Mouse (Mus musculus) natural killer cell, adult 2 months (primary cell): ENCODE data around the gene Cd22.

Experiments
- DNase-seq, 2 experiments: peaks; one replicate each; pipeline ENCODE4 v3.0.0; 2022; ENCODE audit warnings: low spot score in 2 of 2

The Cd22 gene

DNA sequence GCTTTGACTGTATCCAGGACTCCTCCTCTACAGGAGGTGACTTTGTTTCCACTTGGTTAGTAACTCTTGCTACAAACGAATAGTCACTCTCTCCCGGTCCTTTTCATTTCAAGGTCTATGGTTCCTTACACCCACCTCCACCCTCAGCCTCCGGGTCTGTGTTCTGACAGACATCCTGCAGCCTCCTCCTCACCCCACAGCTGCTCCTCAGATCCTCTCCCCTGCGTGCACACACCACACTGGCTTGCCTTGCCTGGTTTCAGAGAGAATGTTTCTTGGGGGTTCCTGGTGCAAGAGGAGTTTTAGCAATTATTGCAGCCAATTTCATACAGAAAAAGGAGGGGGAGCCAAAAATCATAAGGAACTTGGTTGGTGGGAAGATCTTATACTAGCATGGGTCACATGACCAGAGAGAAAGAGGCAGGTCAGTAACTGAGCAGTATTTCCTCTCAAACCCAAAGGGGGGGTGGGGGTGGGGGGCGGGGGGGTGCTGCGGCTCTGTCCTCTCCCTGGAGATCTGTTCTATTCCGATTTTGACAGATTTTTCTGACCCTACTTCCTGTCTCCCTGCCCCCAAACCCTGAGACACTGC, 59.2 kb downstream of the Cd22 start:
- DNase-seq, result no peak

DNA sequence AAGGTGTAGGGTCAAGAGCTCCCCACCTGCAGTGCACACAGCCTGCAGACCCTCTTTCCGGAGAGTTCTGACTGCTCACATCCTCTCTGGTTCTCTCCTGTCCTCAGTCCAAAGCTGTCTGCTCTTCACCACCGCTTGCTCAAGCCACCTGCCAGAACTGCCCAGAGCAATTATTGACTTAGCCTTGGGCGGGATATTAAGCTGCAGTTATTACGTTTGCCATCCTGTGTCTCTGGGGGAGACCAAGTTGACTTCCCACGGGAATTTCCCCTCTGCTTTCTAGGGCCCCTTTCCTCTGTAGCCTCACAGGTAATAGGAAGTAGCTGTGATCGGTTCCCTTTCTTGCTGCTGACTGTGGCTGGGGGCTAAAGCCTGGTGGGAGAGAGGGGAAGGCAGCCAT, 60.0 kb downstream of the Cd22 start:
- no peak for DNase-seq
